Mouse (Mus musculus): ENCODE data around the gene Nfia. TPM values are rescaled to one million over a fixed set of nuclear protein-coding genes. Genes with fewer than 3 reads are reported as not detected.

Gene Nfia
- polyA plus RNA-seq, 1 experiment, result 57.7 TPM

GRCm38 (mm10) chr4:98104911-98105702, 332.6 kb downstream of the Nfia start:
- 53% methylated on average over 9 of the region's 9 CpGs for WGBS
- no peak for DNase-seq
- Histone ChIP-seq H3K4me3 (replicated peaks; ENCODE audit: extremely low read depth, low read depth, low read length) (no peak overlapping the region), H3K4me1 (ENCODE audit: control insufficient read depth, insufficient read depth, low read length) (peaks cover 16% of the 10 kb centered on the region)
- TF ChIP-seq CTCF (IDR thresholded peaks at IDR 0.05; ENCODE audit: insufficient read depth, low read length), result no peak
- TF ChIP-seq POLR2A (IDR thresholded peaks at IDR 0.05; ENCODE audit: borderline replicate concordance, extremely low read depth, low read depth, low read length), result no peak

GRCm38 (mm10) chr4:98105971-98106370, 333.4 kb downstream of the Nfia start:
- TF ChIP-seq POLR2A (IDR thresholded peaks at IDR 0.05; ENCODE audit: borderline replicate concordance, extremely low read depth, low read depth, low read length), result no peak
- TF ChIP-seq CTCF (IDR thresholded peaks at IDR 0.05; ENCODE audit: insufficient read depth, low read length), result no peak
- no peak for DNase-seq
- H3K4me1 ChIP-seq (ENCODE audit: control insufficient read depth, insufficient read depth, low read length), result peaks cover 16% of the 10 kb centered on the region
- WGBS, result 27% methylated on average over 6 of the region's 6 CpGs
- no peak overlapping the region for H3K4me3 ChIP-seq (replicated peaks; ENCODE audit: extremely low read depth, low read depth, low read length)

- TF ChIP-seq POLR2A (IDR thresholded peaks at IDR 0.05; ENCODE audit: borderline replicate concordance, extremely low read depth, low read depth, low read length) (no peak), CTCF (IDR thresholded peaks at IDR 0.05; ENCODE audit: insufficient read depth, low read length) (no peak)
- peaks cover 16% of the 10 kb centered on the region for H3K4me1 ChIP-seq (ENCODE audit: control insufficient read depth, insufficient read depth, low read length)
- DNase-seq, result no peak
- 62% methylated on average over 14 of the region's 14 CpGs for WGBS
- no peak overlapping the region for H3K4me3 ChIP-seq (replicated peaks; ENCODE audit: extremely low read depth, low read depth, low read length)
These were observed 334.0 kb downstream of the Nfia start for GRCm38 (mm10) chr4:98106445-98107092.

- Histone ChIP-seq H3K4me3 (replicated peaks; ENCODE audit: extremely low read depth, low read depth, low read length) (no peak overlapping the region), H3K4me1 (ENCODE audit: control insufficient read depth, insufficient read depth, low read length) (peaks cover 16% of the 10 kb centered on the region)
- DNase-seq, result no peak
- no peak for TF ChIP-seq POLR2A (IDR thresholded peaks at IDR 0.05; ENCODE audit: borderline replicate concordance, extremely low read depth, low read depth, low read length)
- TF ChIP-seq CTCF (IDR thresholded peaks at IDR 0.05; ENCODE audit: insufficient read depth, low read length), result no peak
- WGBS, result 56% methylated on average over 4 of the region's 4 CpGs
These were observed 334.5 kb downstream of the Nfia start for GRCm38 (mm10) chr4:98107093-98107453.

GRCm38 (mm10) chr4:98107936-98108675, 335.6 kb downstream of the Nfia start:
- Histone ChIP-seq H3K4me3 (replicated peaks; ENCODE audit: extremely low read depth, low read depth, low read length) (no peak overlapping the region), H3K4me1 (ENCODE audit: control insufficient read depth, insufficient read depth, low read length) (peaks cover 16% of the 10 kb centered on the region)
- 35% methylated on average over 9 of the region's 9 CpGs for WGBS
- TF ChIP-seq POLR2A (IDR thresholded peaks at IDR 0.05; ENCODE audit: borderline replicate concordance, extremely low read depth, low read depth, low read length), result no peak
- DNase-seq, result no peak

GRCm38 (mm10) chr4:98108676-98109016, 336.1 kb downstream of the Nfia start:
- no peak overlapping the region for H3K4me3 ChIP-seq (replicated peaks; ENCODE audit: extremely low read depth, low read depth, low read length)
- TF ChIP-seq POLR2A (IDR thresholded peaks at IDR 0.05; ENCODE audit: borderline replicate concordance, extremely low read depth, low read depth, low read length), result no peak
- TF ChIP-seq CTCF (IDR thresholded peaks at IDR 0.05; ENCODE audit: insufficient read depth, low read length), result no peak
- 44% methylated on average over 4 of the region's 4 CpGs for WGBS
- peaks cover 14% of the 10 kb centered on the region for H3K4me1 ChIP-seq (ENCODE audit: control insufficient read depth, insufficient read depth, low read length)
- no peak for DNase-seq

GRCm38 (mm10) chr4:98109064-98109463, 336.5 kb downstream of the Nfia start:
- Histone ChIP-seq H3K4me3 (replicated peaks; ENCODE audit: extremely low read depth, low read depth, low read length) (no peak overlapping the region), H3K4me1 (ENCODE audit: control insufficient read depth, insufficient read depth, low read length) (peaks cover 14% of the 10 kb centered on the region)
- peak; percentile 72 for DNase-seq
- TF ChIP-seq POLR2A (IDR thresholded peaks at IDR 0.05; ENCODE audit: borderline replicate concordance, extremely low read depth, low read depth, low read length) (no peak), CTCF (IDR thresholded peaks at IDR 0.05; ENCODE audit: insufficient read depth, low read length) (peak; percentile 86)
- WGBS, result 28% methylated on average over 7 of the region's 7 CpGs

- DNase-seq, result no peak
- Histone ChIP-seq H3K4me3 (replicated peaks; ENCODE audit: extremely low read depth, low read depth, low read length) (no peak overlapping the region), H3K4me1 (ENCODE audit: control insufficient read depth, insufficient read depth, low read length) (peaks cover 14% of the 10 kb centered on the region)
- TF ChIP-seq POLR2A (IDR thresholded peaks at IDR 0.05; ENCODE audit: borderline replicate concordance, extremely low read depth, low read depth, low read length) (no peak), CTCF (IDR thresholded peaks at IDR 0.05; ENCODE audit: insufficient read depth, low read length) (no peak)
- WGBS, result 86% methylated on average over 4 of the region's 4 CpGs
These were observed 337.4 kb downstream of the Nfia start for GRCm38 (mm10) chr4:98109911-98110310.

GRCm38 (mm10) chr4:98113289-98114024, 340.9 kb downstream of the Nfia start:
- no peak for DNase-seq
- Histone ChIP-seq H3K4me3 (replicated peaks; ENCODE audit: extremely low read depth, low read depth, low read length) (no peak overlapping the region), H3K4me1 (ENCODE audit: control insufficient read depth, insufficient read depth, low read length) (peaks cover 2% of the 10 kb centered on the region; the same call in 1 of the 2 replicates)
- WGBS, result 82% methylated on average over 10 of the region's 10 CpGs
- no peak for TF ChIP-seq POLR2A (IDR thresholded peaks at IDR 0.05; ENCODE audit: borderline replicate concordance, extremely low read depth, low read depth, low read length)
- no peak for TF ChIP-seq CTCF (IDR thresholded peaks at IDR 0.05; ENCODE audit: insufficient read depth, low read length)

All from lung, adult 2 months (tissue).